Mouse (Mus musculus): ENCODE measurements at regions not wholly inside any gene's neighbourhood (a gene's known extent, or its start where the extent isn't known, plus 50 kb on each side); places are given as distances from the start of the nearest gene placed in this dataset.

DNA sequence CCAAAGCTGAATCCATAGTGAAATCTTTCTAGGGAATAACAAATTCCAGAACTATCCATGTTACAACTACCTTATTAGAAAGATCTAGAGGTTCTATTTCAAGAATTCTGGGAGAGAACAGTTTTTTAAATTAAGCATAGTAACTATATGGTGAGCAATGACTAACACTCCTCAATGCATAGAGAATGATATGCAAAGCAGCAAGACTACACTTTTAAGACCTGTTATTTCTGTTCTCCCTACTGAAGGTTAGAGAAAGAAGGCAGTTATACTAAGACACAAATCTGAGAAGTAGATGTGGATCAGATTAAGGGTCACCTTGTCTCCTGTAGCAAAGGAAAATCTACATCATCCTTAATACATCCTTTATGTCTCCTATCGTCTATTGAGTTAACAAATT is 824.3 kb downstream of the D3Ertd751e start:
- TF ChIP-seq SIN3A (IDR thresholded peaks at IDR 0.05; ENCODE audit: low read length) (no peak), USF1 (IDR thresholded peaks at IDR 0.05; ENCODE audit: low read depth, low read length) (no peak), TCF12 (IDR thresholded peaks at IDR 0.05; ENCODE audit: low read depth, low read length) (no peak), POLR2A (IDR thresholded peaks at IDR 0.05; ENCODE audit: low read depth, low read length) (no peak), ZC3H11A (IDR thresholded peaks at IDR 0.05; ENCODE audit: low read depth, low read length) (no peak)
